8 mouse cellular contexts compared by ENCODE assay signal in the genomic region with DNA sequence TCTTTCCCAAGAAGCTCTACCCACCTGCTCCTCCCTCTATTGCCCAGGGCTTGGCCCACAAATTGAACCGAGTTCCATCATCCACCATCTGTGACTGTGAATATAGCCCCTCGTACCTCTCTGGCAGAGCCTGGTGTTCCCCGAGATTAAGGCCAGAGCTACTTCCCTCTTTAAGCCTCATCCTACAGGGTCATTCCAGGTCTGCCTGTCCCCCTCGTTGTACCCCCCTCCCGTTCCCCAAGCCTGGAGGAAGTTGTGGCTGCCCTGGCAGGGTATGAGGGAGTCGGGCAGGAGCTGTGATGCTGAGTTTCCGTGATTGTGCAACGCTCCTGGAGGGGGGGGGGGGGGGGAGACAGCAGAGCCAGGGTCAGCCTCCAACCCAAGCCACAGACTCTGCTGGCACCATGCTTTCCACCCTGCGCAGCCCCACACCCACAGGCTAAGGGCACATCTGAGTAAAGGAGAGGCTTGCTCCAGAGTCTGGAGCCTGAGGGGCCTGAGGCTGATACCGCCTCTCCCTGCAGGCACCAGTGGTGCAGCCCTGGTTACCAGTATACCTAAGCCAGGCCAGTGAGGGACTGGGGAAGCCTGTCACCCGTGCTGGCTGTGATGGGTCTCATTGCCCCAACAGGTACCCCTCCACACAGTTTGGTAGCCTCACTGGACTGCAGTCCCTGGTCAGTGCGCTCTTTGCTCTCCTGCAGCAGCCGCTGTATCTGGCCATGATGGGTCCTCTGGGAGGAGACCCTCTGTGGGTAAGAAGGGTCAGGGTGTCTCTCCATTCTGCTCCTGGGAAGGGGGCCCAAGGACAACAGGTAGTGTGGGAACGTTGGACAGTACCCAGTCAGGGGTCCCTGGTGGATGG. TPM values are rescaled to one million over a fixed set of nuclear protein-coding genes. Genes with fewer than 3 reads are reported as not detected.
A peak's percentile ranks its signal among the peaks of the same experiment; 100 is the strongest.
DNase-seq lines count a peak whose midpoint lies in the region; ATAC-seq lines count a peak whose summit lies in the region.

No protein-coding gene starts in this region.

- peak; percentile 50 to 69 for DNase-seq in heart, adult 9 months (ENCODE audit: low spot score in 2 of 2)
- no peak for DNase-seq in heart, adult 8-10 months (ENCODE audit: low spot score)
- peak; percentile 80 for DNase-seq in Muller cell, postnatal 12 days (ENCODE audit: inconsistent ontology term)
- peak; percentile 62 to 69 for DNase-seq in cerebellum, postnatal 25 days
- DNase-seq in ovary, postnatal 14 days (ENCODE audit: low spot score) = no peak
- no peak for DNase-seq in c-Kit-positive CD71-positive TER-119-positive erythroid progenitor cells, embryonic 14.5 days (ENCODE audit: low spot score)
- no peak for DNase-seq in embryo, embryonic 10 days (ENCODE audit: low spot score)

- no peak overlapping the region for H3K4me3 ChIP-seq in lung, embryonic 16.5 days (ENCODE audit: low read length)

- 0 out of 2 replicates have a peak overlapping the region, but pooled peaks have one; percentile 6 for H3K9ac ChIP-seq in lung, embryonic 16.5 days (ENCODE audit: low read length)

- no peak overlapping the region for H3K27ac ChIP-seq in lung, embryonic 16.5 days (ENCODE audit: low read length)

- 52% methylated on average over 14 of the region's 14 CpGs for WGBS in lung, embryonic 16.5 days

- ATAC-seq in lung, embryonic 16.5 days (ENCODE audit: low read depth) = peak; percentile 21; the same call in 1 of the 2 replicates

- H3K4me1 ChIP-seq in lung, embryonic 16.5 days (replicated peaks; ENCODE audit: control insufficient read depth, insufficient read depth, low read length) = peaks cover 12% of the 10 kb centered on the region

- H3K4me2 ChIP-seq in lung, embryonic 16.5 days (ENCODE audit: low read depth, low read length) = no peak overlapping the region

- H3K27me3 ChIP-seq in lung, embryonic 16.5 days (ENCODE audit: control insufficient read depth, insufficient read depth, low read depth, low read length) = no peaks in the 10 kb centered on the region

- no peaks in the 10 kb centered on the region for H3K36me3 ChIP-seq in lung, embryonic 16.5 days (ENCODE audit: control insufficient read depth, insufficient read depth, low read length)

- no peaks in the 10 kb centered on the region for H3K9me3 ChIP-seq in lung, embryonic 16.5 days (ENCODE audit: control insufficient read depth, low read length)

RNA-seq across cellular contexts. Expression of a gene that starts 16.5 kb away (rescaled TPM):
- 100 to 1,000 TPM in 3 of 4 experiments, 10 to 100 TPM in 1; 89.5 to 110 (median 105) TPM for total RNA-seq in heart, adult 8-10 months (2022)
- 63.7 and 63.8 TPM in 2 replicates for polyA plus RNA-seq in lung, embryonic 16.5 days (2015; fragmentation: Nextera tagmentation; extraction: Ambion mirVana)

RNA-seq across cellular contexts. Expression of a gene that starts 39.9 kb away (rescaled TPM):
- total RNA-seq in heart, adult 8-10 months (2022) = 10 to 100 TPM; 13.2 to 22.8 (median 20.1) TPM
- polyA plus RNA-seq in lung, embryonic 16.5 days (2015; fragmentation: Nextera tagmentation; extraction: Ambion mirVana) = 7.2 and 7.4 TPM in 2 replicates

RNA-seq across cellular contexts. Expression of a gene that starts 58.0 kb away (rescaled TPM):
- 1 to 10 TPM; 6.3 to 8.5 (median 7.4) TPM for total RNA-seq in heart, adult 8-10 months (2022)
- polyA plus RNA-seq in lung, embryonic 16.5 days (2015; fragmentation: Nextera tagmentation; extraction: Ambion mirVana) = 16.4 and 17.7 TPM in 2 replicates

RNA-seq across cellular contexts. Expression of a gene that starts 59.4 kb away (rescaled TPM):
- 10 to 100 TPM; 29.3 to 34.3 (median 32.3) TPM for total RNA-seq in heart, adult 8-10 months (2022)
- polyA plus RNA-seq in lung, embryonic 16.5 days (2015; fragmentation: Nextera tagmentation; extraction: Ambion mirVana) = 33.8 and 35.4 TPM in 2 replicates

Comparison
In these comparisons a context has a peak if more than half of its experiments do, and no peak if none do; other contexts are left out.
1. DNase-seq: peak in heart, adult 9 months (2 of 2), Muller cell, postnatal 12 days (single experiment) and cerebellum, postnatal 25 days (2 of 2); none in heart, adult 8-10 months (single experiment), ovary, postnatal 14 days (single experiment), c-Kit-positive CD71-positive TER-119-positive erythroid progenitor cells, embryonic 14.5 days (single experiment) and embryo, embryonic 10 days (single experiment).